Mouse (Mus musculus) forebrain, embryonic 13.5 days (tissue): ENCODE measurements around the gene Macc1. TPM values are rescaled to one million over a fixed set of nuclear protein-coding genes. Genes with fewer than 3 reads are reported as not detected.

ENCODE experiments used
- ATAC-seq: fragments of 200-750 bp; cut with Nextera tagmentation; 2 replicates; pipeline ENCODE4 v1.8.0; 2017
- H3K27ac ChIP-seq: fragments of 300-500 bp; sonication (generic); 2 replicates; pipeline ENCODE4 v1.5.1; 2015; ENCODE audit warnings: inconsistent platforms, mild to moderate bottlenecking, moderate library complexity
- H3K27me3 ChIP-seq: fragments of 300-500 bp; sonication (generic); 2 replicates; pipeline ENCODE4 v1.6.1; 2015; ENCODE audit warnings: mild to moderate bottlenecking, inconsistent platforms
- H3K36me3 ChIP-seq: fragments of 300-500 bp; sonication (generic); 2 replicates; pipeline ENCODE4 v1.6.1; 2015; ENCODE audit warnings: mild to moderate bottlenecking, inconsistent platforms; ENCODE audit not compliant: poor library complexity, severe bottlenecking
- H3K4me1 ChIP-seq: fragments of 300-500 bp; sonication (generic); 2 replicates; pipeline ENCODE4 v1.6.1; 2015; ENCODE audit warnings: inconsistent platforms
- H3K4me2 ChIP-seq: fragments of 300-500 bp; sonication (generic); 2 replicates; pipeline ENCODE4 v1.6.1; 2015; ENCODE audit warnings: inconsistent platforms, mild to moderate bottlenecking, moderate library complexity
- H3K4me3 ChIP-seq: fragments of 300-500 bp; sonication (generic); 2 replicates; pipeline ENCODE4 v1.5.1; 2015; ENCODE audit warnings: mild to moderate bottlenecking, inconsistent platforms
- H3K9ac ChIP-seq: fragments of 300-500 bp; sonication (generic); 2 replicates; pipeline ENCODE4 v1.6.1; 2015; ENCODE audit warnings: mild to moderate bottlenecking, inconsistent platforms
- H3K9me3 ChIP-seq: fragments of 300-500 bp; sonication (generic); replicated peaks from 2 replicates; pipeline ENCODE4 v1.6.1; 2016; ENCODE audit warnings: inconsistent platforms
- WGBS: fragments of 180-500 bp; shearing (Covaris S2); methylation state at CpG from one replicate; pipeline ENCODE4 v1.1.7; 2015; 5-methylcytosine and 5-hydroxymethylcytosine counted together
- polyA plus RNA-seq: library from polyadenylated mRNA; unstranded; fragments of >200 nt; fragmentation: Nextera tagmentation; extraction: Ambion mirVana; gene quantifications from 2 replicates; pipeline ENCODE4 v1.2.1, GENCODE M21; 2015

Macc1 gene
- polyA plus RNA-seq, 1 experiment from 2014 or later, result not detected

GRCm38 (mm10) chr12:119398046-119398659, 84.1 kb downstream of the Macc1 start:
- Histone ChIP-seq H3K4me3 (no peak overlapping the region), H3K4me2 (no peak overlapping the region), H3K9ac (no peak overlapping the region), H3K9me3 (no peaks in the 10 kb centered on the region), H3K27me3 (no peaks in the 10 kb centered on the region), H3K27ac (no peak overlapping the region), H3K4me1 (no peaks in the 10 kb centered on the region), H3K36me3 (no peaks in the 10 kb centered on the region)
- WGBS, result 89% methylated on average over 2 of the region's 2 CpGs
- ATAC-seq, result no peak

GRCm38 (mm10) chr12:119402273-119402672, 88.2 kb downstream of the Macc1 start:
- Histone ChIP-seq H3K4me1 (no peaks in the 10 kb centered on the region), H3K27ac (no peak overlapping the region), H3K9ac (no peak overlapping the region), H3K4me3 (no peak overlapping the region), H3K27me3 (no peaks in the 10 kb centered on the region), H3K36me3 (no peaks in the 10 kb centered on the region), H3K9me3 (no peaks in the 10 kb centered on the region), H3K4me2 (no peak overlapping the region)
- 95% methylated on average over 1 of the region's 1 CpGs for WGBS
- ATAC-seq, result no peak

DNA sequence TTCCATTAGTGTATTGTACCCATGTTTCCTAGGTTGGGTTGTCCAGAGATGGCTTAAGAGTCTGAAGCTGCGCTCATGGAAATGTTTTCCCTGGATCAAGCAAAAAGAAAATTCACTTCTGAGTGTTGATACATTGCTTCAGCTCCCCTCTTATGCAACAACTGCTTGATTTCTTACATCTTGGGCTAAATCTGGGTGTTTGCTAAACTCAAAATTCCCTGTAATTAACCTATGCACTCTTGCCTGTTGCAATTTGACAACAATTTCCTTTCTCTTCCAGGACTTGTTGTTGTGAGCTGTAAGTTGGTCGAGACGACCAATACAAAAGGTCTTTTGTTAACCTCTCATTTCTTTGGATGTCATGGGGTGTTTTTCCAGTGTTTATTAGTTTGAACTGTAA, 88.7 kb downstream of the Macc1 start:
- Histone ChIP-seq H3K27me3 (no peaks in the 10 kb centered on the region), H3K36me3 (no peaks in the 10 kb centered on the region), H3K27ac (no peak overlapping the region), H3K4me3 (no peak overlapping the region), H3K9ac (no peak overlapping the region), H3K9me3 (no peaks in the 10 kb centered on the region), H3K4me2 (no peak overlapping the region), H3K4me1 (no peaks in the 10 kb centered on the region)
- ATAC-seq, result no peak
- WGBS, result 35% methylated on average over 3 of the region's 3 CpGs

DNA sequence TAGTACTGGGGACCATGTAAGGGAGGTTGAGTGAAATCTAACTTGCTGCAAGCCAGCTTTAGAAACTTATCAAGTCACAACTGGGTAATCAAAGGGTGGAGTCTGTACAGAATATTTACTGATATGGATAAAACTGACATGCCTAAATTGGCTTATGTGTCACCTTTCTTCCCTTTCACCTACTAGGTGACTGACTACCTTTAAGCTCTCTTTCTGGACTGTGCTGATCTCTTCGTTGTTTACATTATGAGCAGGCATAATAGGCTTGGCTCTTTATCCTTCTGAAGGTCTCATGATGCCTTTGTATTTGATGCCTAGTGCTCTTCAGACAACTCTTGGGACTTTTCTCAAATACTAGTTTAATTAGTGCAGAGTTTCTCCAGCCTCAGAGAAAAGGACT, 90.7 kb downstream of the Macc1 start:
- Histone ChIP-seq H3K36me3 (no peaks in the 10 kb centered on the region), H3K9me3 (0 out of 2 replicates have a peak, but pooled peaks cover 3% of the 10 kb centered on the region)

DNA sequence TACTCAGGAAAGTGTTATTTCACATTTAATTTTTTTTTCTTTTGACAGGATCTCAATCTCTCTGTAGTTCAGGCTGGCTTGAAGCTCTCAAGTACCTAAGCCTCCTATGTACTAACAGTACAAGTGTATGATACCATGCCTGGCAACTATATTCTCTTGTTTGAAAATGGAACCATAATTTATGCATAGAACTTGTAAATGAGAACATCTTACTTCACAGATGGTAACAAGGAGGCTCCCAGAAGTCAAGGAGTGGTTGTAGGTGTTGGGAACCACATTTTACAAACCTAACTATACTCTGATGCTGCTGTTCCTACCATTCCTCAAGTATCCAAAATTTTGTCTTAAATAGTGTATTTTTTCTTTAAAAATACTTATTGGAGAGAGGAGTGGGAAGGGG, 96.5 kb downstream of the Macc1 start:
- H3K9me3 ChIP-seq, result 0 out of 2 replicates have a peak, but pooled peaks cover 3% of the 10 kb centered on the region
- no peaks in the 10 kb centered on the region for H3K4me1 ChIP-seq
- no peak overlapping the region for H3K4me2 ChIP-seq
- no peaks in the 10 kb centered on the region for H3K36me3 ChIP-seq
- no peak for ATAC-seq
- no peaks in the 10 kb centered on the region for H3K27me3 ChIP-seq
- no peak overlapping the region for H3K27ac ChIP-seq
- no peak overlapping the region for H3K9ac ChIP-seq
- H3K4me3 ChIP-seq, result no peak overlapping the region

More for the DNA sequence above, 90.7 kb downstream of the Macc1 start:
- Histone ChIP-seq H3K9ac (no peak overlapping the region), H3K4me3 (no peak overlapping the region), H3K4me1 (no peaks in the 10 kb centered on the region), H3K27me3 (no peaks in the 10 kb centered on the region), H3K4me2 (no peak overlapping the region), H3K27ac (no peak overlapping the region)
- no peak for ATAC-seq
- WGBS, result 67% methylated on average over 1 of the region's 1 CpGs

DNA sequence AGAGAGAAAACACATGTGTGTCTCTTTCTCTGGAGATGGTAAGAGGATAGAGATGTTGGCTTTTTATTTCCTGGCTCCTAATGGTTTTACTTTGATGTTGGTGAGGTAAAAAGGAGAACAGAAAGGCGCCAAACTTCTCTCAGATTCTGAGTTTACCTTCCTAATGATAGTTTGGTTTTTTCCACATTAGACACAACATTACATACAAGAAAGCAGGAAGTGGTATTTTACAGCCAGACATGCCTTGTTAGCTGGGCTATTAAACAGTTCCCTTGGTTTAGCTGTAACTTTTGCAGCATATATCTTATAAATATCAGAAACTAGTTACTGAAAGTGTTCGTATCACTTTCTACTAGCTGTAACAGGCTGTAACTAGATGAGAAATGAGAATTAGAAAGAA, 96.9 kb downstream of the Macc1 start:
- Histone ChIP-seq H3K9me3 (0 out of 2 replicates have a peak, but pooled peaks cover 3% of the 10 kb centered on the region), H3K4me1 (no peaks in the 10 kb centered on the region), H3K36me3 (no peaks in the 10 kb centered on the region), H3K27ac (no peak overlapping the region), H3K9ac (no peak overlapping the region), H3K27me3 (no peaks in the 10 kb centered on the region), H3K4me3 (no peak overlapping the region), H3K4me2 (no peak overlapping the region)
- WGBS, result 88% methylated on average over 2 of the region's 2 CpGs
- ATAC-seq, result no peak

DNA sequence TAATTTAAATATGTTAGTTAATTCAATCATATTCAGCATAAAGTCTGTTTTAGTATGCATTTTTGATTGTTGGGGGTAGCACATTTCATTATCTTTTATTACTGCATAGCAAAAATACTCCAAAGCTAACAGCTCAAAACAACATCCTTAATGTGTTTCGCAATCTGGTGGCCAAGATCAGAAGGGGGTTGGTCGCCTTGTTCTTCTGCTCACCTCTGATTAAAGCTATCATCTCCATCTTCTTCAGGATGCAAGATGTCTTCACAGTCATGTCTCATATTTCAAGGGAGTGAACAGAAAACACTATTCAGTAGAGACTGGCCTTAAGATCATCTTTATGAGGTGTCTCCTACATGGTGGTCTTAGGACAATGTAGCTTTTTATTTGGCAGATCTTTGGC, 97.9 kb downstream of the Macc1 start:
- Histone ChIP-seq H3K4me2 (no peak overlapping the region), H3K9ac (no peak overlapping the region), H3K27ac (no peak overlapping the region), H3K9me3 (0 out of 2 replicates have a peak, but pooled peaks cover 3% of the 10 kb centered on the region), H3K27me3 (no peaks in the 10 kb centered on the region), H3K4me3 (no peak overlapping the region), H3K4me1 (no peaks in the 10 kb centered on the region), H3K36me3 (no peaks in the 10 kb centered on the region)
- ATAC-seq, result no peak
- 89% methylated on average over 2 of the region's 2 CpGs for WGBS

DNA sequence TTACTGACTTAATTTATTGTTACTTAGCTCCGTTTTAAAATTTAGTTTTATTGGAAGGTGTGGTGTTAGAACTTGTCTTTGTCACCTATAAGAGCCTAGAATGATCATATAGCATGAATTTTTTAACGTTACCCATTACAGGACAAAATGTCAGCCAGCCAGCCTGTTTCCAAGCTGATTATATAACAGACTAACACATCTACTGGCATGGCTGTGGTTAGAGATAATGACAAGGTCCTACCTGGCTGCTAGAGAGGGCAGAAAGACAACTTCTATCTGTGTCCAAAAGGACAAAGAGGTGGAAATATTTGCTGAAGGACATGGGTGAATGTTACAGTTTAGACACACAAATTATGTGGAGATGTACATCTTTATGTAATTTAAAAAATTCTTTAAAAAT, 101.8 kb downstream of the Macc1 start:
- ATAC-seq, result no peak
- 86% methylated on average over 2 of the region's 2 CpGs for WGBS
- Histone ChIP-seq H3K4me3 (no peak overlapping the region), H3K27ac (no peak overlapping the region), H3K27me3 (no peaks in the 10 kb centered on the region), H3K9me3 (no peaks in the 10 kb centered on the region), H3K36me3 (no peaks in the 10 kb centered on the region), H3K4me2 (no peak overlapping the region), H3K4me1 (no peaks in the 10 kb centered on the region), H3K9ac (no peak overlapping the region)

DNA sequence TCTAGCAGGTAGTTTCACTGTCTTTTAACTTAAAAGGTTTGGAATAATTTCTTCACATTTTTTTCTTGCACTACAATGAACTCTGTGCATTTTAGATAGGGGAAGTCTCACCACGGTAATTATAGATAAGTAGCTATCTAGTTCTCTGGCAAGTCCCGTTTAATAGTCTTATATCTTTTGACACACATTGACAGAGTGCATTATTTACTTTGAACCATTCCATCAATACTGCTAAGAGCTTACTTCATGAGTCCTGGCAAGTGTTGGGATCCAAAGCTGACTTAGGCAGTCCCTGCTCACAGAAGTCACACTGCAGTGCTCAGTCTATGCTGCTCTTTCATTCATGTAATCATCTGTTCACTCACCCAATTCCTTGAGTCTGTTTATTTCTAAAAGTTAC, 111.7 kb downstream of the Macc1 start:
- WGBS, result 80% methylated on average over 2 of the region's 2 CpGs
- no peaks in the 10 kb centered on the region for H3K9me3 ChIP-seq
- no peak overlapping the region for H3K4me2 ChIP-seq
- H3K4me3 ChIP-seq, result no peak overlapping the region
- ATAC-seq, result no peak
- no peaks in the 10 kb centered on the region for H3K4me1 ChIP-seq
- no peaks in the 10 kb centered on the region for H3K36me3 ChIP-seq
- H3K9ac ChIP-seq, result no peak overlapping the region
- H3K27ac ChIP-seq, result no peak overlapping the region
- H3K27me3 ChIP-seq, result no peaks in the 10 kb centered on the region

DNA sequence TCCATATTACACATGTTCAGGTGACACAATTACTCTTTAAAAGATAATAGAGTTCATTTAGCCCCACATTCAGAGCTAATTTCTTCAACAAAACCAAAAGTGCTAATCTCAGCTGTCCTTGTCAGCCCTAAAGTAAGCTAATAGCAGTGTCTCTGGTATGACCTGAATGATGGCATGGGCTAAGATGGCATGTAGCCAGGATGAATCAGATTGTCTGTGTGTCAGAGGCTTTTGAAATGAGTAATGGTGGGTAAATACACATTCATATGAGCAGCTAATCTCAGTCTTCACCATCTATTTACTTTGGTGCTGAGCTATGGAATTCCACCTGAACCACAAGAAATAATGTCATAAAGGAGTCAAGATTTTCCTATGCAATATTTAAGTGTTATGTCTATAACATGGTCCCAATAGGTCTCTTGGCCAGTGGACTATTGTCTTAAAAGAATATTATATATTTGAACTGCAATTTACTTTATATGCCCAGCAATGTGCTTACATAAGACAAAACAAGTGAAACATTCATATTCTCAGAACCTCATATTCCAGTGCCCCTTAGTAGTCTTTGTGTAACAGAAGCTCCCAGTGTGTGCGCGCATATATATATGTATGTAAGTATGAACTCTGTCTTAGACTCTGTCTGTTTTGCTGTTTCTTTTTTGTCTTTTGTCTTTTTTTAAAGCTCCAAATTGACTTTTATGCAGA, 112.3 kb downstream of the Macc1 start:
- H3K4me1 ChIP-seq, result no peaks in the 10 kb centered on the region
- no peaks in the 10 kb centered on the region for H3K9me3 ChIP-seq
- no peaks in the 10 kb centered on the region for H3K36me3 ChIP-seq
- no peak overlapping the region for H3K4me2 ChIP-seq
- no peak overlapping the region for H3K27ac ChIP-seq
- WGBS, result 100% methylated on average over 2 of the region's 2 CpGs
- ATAC-seq, result peak; percentile 10; the same call in 1 of the 2 replicates
- no peak overlapping the region for H3K9ac ChIP-seq
- no peak overlapping the region for H3K4me3 ChIP-seq
- no peaks in the 10 kb centered on the region for H3K27me3 ChIP-seq

GRCm38 (mm10) chr12:119426887-119427204, 112.8 kb downstream of the Macc1 start:
- no peaks in the 10 kb centered on the region for H3K36me3 ChIP-seq
- no peak overlapping the region for H3K4me3 ChIP-seq
- H3K27me3 ChIP-seq, result no peaks in the 10 kb centered on the region
- peak; percentile 93 for ATAC-seq
- no peak overlapping the region for H3K4me2 ChIP-seq
- no peaks in the 10 kb centered on the region for H3K4me1 ChIP-seq
- H3K9me3 ChIP-seq, result no peaks in the 10 kb centered on the region
- no peak overlapping the region for H3K9ac ChIP-seq
- 65% methylated on average over 1 of the region's 1 CpGs for WGBS
- H3K27ac ChIP-seq, result no peak overlapping the region

DNA sequence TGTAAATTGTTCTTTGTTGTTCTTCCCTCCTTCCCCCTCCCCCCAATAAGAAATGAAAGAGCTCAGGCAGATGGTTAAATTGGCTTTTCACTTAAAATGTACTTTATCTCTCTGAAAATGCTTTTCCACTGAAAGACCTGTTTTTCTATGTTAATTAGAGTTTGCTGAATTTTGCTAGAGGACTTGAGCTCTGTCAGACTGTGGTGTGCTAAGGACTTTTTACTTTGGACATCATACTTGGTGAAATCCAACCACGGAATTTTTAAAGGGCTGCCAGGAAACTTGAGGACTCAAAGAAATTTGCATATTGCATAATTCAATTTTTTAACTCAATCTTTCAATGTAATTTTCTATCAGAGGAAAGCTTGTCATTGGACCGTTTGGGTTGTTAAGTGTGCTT, 126.7 kb downstream of the Macc1 start:
- Histone ChIP-seq H3K4me2 (no peak overlapping the region), H3K27ac (no peak overlapping the region), H3K4me1 (no peaks in the 10 kb centered on the region), H3K27me3 (no peaks in the 10 kb centered on the region), H3K36me3 (no peaks in the 10 kb centered on the region), H3K9ac (no peak overlapping the region), H3K9me3 (no peaks in the 10 kb centered on the region), H3K4me3 (no peak overlapping the region)
- ATAC-seq, result no peak
- WGBS, result 83% methylated on average over 2 of the region's 2 CpGs

- no peaks in the 10 kb centered on the region for H3K27me3 ChIP-seq
- H3K9ac ChIP-seq, result no peak overlapping the region
- no peak for ATAC-seq
- H3K4me3 ChIP-seq, result no peak overlapping the region
- 93% methylated on average over 2 of the region's 2 CpGs for WGBS
- no peak overlapping the region for H3K4me2 ChIP-seq
- H3K27ac ChIP-seq, result no peak overlapping the region
- H3K36me3 ChIP-seq, result no peaks in the 10 kb centered on the region
- H3K9me3 ChIP-seq, result no peaks in the 10 kb centered on the region
- no peaks in the 10 kb centered on the region for H3K4me1 ChIP-seq
Measured at GRCm38 (mm10) chr12:119450116-119450515, 136.0 kb downstream of the Macc1 start.
